Mouse (Mus musculus) limb, embryonic 11.5 days (tissue): ENCODE measurements around the gene Spice1. TPM values are rescaled to one million over a fixed set of nuclear protein-coding genes. Genes with fewer than 3 reads are reported as not detected.
A peak's percentile ranks its signal among the peaks of the same experiment; 100 is the strongest.

Experiments
- ATAC-seq: fragments of 200-750 bp; cut with Nextera tagmentation; 2 replicates; pipeline ENCODE4 v1.8.0; 2017; ENCODE audit warnings: low read depth; ENCODE audit not compliant: insufficient number of reproducible peaks, low FRiP score, low TSS enrichment
- DNase-seq: peaks from one replicate; pipeline ENCODE4 v3.0.0-alpha.2; 2015; ENCODE audit warnings: low spot score
- H3K27ac ChIP-seq: fragments of 300-500 bp; sonication (generic); replicated peaks from 2 replicates; pipeline ENCODE4 v1.5.1; 2014; ENCODE audit warnings: low read depth, mild to moderate bottlenecking, low read length
- H3K27me3 ChIP-seq: fragments of 300-500 bp; sonication (generic); 2 replicates; pipeline ENCODE4 v1.6.1; 2014; ENCODE audit warnings: mild to moderate bottlenecking, low read length, mixed read lengths; ENCODE audit not compliant: control insufficient read depth, insufficient read depth
- H3K36me3 ChIP-seq: fragments of 300-500 bp; sonication (generic); 2 replicates; pipeline ENCODE4 v1.6.1; 2014; ENCODE audit warnings: mild to moderate bottlenecking, low read length, moderate library complexity, mixed read lengths; ENCODE audit not compliant: control insufficient read depth, insufficient read depth
- H3K4me1 ChIP-seq: fragments of 300-500 bp; sonication (generic); 2 replicates; pipeline ENCODE4 v1.6.1; 2014; ENCODE audit warnings: low read length, mixed read lengths; ENCODE audit not compliant: control insufficient read depth, insufficient read depth
- H3K4me2 ChIP-seq: fragments of 300-500 bp; sonication (generic); 2 replicates; pipeline ENCODE4 v1.6.1; 2014; ENCODE audit warnings: low read depth, mild to moderate bottlenecking, moderate library complexity; ENCODE audit not compliant: severe bottlenecking
- H3K4me3 ChIP-seq: fragments of 300-500 bp; sonication (generic); 2 replicates; pipeline ENCODE4 v1.5.1; 2014; ENCODE audit warnings: low read depth, low read length
- H3K9ac ChIP-seq: fragments of 300-500 bp; sonication (generic); 2 replicates; pipeline ENCODE4 v1.6.1; 2014; ENCODE audit warnings: mild to moderate bottlenecking, low read length
- H3K9me3 ChIP-seq: fragments of 300-500 bp; sonication (generic); 2 replicates; pipeline ENCODE4 v1.6.1; 2016; ENCODE audit warnings: low read length; ENCODE audit not compliant: control insufficient read depth
- WGBS: fragments of 180-500 bp; shearing (Covaris S2); extraction: QIAGEN DNeasy Blood & Tissue Kit; methylation state at CpG from one replicate; pipeline ENCODE4 v1.1.7; 2014; 5-methylcytosine and 5-hydroxymethylcytosine counted together
- polyA plus RNA-seq: library from polyadenylated mRNA; unstranded; fragments of >200 nt; fragmentation: Nextera tagmentation; extraction: Ambion mirVana; gene quantifications from 2 replicates; pipeline ENCODE4 v1.2.1, GENCODE M21; 2014

The Spice1 gene
- polyA plus RNA-seq, 1 experiment from 2014 or later: 31.8 TPM

DNA sequence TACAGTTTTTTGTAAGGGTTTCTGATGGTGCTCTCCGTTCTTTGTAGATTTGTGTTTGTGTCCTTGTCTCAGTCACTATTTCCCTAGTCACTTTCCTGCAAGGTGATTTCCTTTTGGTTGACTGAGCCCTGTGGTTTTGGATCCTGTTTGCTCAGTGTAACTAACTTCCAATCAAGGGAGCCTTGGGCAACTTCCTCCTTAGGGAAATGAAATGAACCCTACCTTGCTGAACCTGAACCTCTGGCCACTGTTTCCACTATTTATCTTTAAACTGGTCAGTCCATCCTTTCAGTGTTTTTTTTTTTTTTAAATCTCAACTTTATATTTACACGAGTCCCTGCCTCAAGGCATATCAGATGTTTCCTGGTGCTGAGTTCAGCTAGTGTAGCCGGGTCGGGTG, 18.3 kb upstream of the Spice1 start:
- Histone ChIP-seq H3K36me3 (no peaks in the 10 kb centered on the region), H3K4me3 (no peak overlapping the region), H3K9me3 (no peaks in the 10 kb centered on the region), H3K4me2 (no peak overlapping the region), H3K9ac (no peak overlapping the region), H3K4me1 (peaks cover 6% of the 10 kb centered on the region; the same call in 1 of the 2 replicates), H3K27ac (no peak overlapping the region), H3K27me3 (peaks cover 12% of the 10 kb centered on the region)
- 77% methylated on average over 4 of the region's 4 CpGs for WGBS
- no peak for DNase-seq
- ATAC-seq: no peak

- no peaks in the 10 kb centered on the region for H3K36me3 ChIP-seq
- no peak overlapping the region for H3K4me3 ChIP-seq
- H3K27ac ChIP-seq: no peak overlapping the region
- 77% methylated on average over 9 of the region's 9 CpGs for WGBS
- H3K4me2 ChIP-seq: no peak overlapping the region
- H3K4me1 ChIP-seq: peaks cover 6% of the 10 kb centered on the region; the same call in 1 of the 2 replicates
- H3K27me3 ChIP-seq: peaks cover 15% of the 10 kb centered on the region
- ATAC-seq: no peak
- no peaks in the 10 kb centered on the region for H3K9me3 ChIP-seq
- H3K9ac ChIP-seq: no peak overlapping the region
- no peak for DNase-seq
These were observed 16.3 kb upstream of the Spice1 start for GRCm38 (mm10) chr16:44330657-44331056.

- Histone ChIP-seq H3K4me2 (no peak overlapping the region), H3K9me3 (no peaks in the 10 kb centered on the region), H3K4me1 (peaks cover 6% of the 10 kb centered on the region; the same call in 1 of the 2 replicates), H3K36me3 (no peaks in the 10 kb centered on the region), H3K9ac (no peak overlapping the region), H3K27ac (no peak overlapping the region), H3K27me3 (peaks cover 15% of the 10 kb centered on the region), H3K4me3 (no peak overlapping the region; the same call in 1 of the 2 replicates)
- WGBS: 19% methylated on average over 9 of the region's 9 CpGs
- DNase-seq (peak; percentile 26), ATAC-seq (no peak)
These were observed 15.8 kb upstream of the Spice1 start for GRCm38 (mm10) chr16:44331154-44331553.

DNA sequence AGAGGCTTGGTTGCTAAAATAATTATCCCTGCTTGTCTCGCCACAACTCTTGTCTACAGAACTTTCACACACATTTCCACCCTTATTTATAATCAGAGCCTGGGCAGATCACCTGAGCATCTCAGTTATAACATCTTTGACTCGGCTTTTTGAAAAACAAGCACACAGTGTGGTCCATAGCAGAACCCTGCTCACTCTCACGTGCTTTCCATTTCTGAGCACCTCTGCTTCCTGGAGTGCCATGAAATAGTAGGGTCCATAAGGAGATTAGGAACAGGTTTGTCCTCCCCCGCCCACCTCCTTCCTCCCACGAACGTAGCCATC, 15.3 kb upstream of the Spice1 start:
- Histone ChIP-seq H3K27me3 (peaks cover 15% of the 10 kb centered on the region), H3K36me3 (no peaks in the 10 kb centered on the region), H3K4me1 (peaks cover 6% of the 10 kb centered on the region; the same call in 1 of the 2 replicates), H3K9ac (no peak overlapping the region), H3K27ac (no peak overlapping the region), H3K4me2 (peak overlapping the region; percentile 99), H3K4me3 (peak overlapping the region; percentile 61), H3K9me3 (no peaks in the 10 kb centered on the region)
- WGBS: 11% methylated on average over 6 of the region's 6 CpGs
- ATAC-seq: no peak
- DNase-seq: no peak

DNA sequence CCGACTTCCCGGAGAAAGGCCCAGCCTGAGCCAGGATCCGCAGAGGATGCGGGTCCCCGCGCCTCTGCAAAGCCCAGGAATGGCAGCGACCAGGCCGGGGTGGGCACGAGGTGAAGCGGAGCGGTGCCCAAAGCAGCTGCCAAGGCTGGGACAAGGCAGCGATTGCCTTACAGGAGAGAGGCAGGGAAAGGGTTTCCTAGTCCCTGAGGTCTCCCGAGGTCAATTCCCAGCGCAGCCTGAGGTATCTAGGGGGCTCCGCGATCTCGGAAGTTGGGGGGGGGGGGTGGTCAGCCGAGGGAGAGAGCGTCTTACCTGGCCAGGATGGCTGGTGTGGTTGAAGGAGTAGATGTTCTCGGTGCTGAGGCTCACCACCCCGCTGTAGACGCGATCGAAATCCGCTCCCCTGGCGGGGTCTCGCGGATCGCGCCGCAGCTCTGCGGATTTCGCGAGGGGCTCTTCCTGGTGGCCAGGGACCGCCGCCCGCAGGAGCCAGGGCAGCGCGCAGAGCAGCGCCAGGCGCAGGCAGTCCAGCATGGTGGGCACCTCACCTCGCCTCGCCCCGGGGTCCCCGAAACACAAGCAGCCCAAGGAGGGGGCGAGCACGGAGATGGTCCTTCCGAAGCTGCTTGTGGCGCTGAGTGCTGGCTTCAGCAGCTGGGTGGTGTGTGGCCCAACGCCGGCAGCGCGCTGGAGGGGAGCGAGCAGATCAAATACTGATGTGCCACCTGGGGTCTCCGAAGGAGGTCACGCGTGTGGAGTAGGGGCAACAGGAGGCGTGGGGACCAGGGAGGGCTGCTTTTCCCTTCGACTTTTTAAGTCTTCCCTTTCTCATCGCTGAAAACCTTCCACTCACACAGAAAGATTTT, 14.7 kb upstream of the Spice1 start:
- ATAC-seq: peak; percentile 24; the same call in 1 of the 2 replicates
- Histone ChIP-seq H3K4me1 (peaks cover 6% of the 10 kb centered on the region; the same call in 1 of the 2 replicates), H3K27ac (no peak overlapping the region), H3K4me3 (peak overlapping the region; percentile 61), H3K36me3 (no peaks in the 10 kb centered on the region), H3K27me3 (peaks cover 15% of the 10 kb centered on the region), H3K9ac (peak overlapping the region; percentile 62), H3K4me2 (peak overlapping the region; percentile 99), H3K9me3 (no peaks in the 10 kb centered on the region)
- peak; percentile 67 for DNase-seq
- WGBS: under 1% methylated on average over 60 of the region's 60 CpGs

DNA sequence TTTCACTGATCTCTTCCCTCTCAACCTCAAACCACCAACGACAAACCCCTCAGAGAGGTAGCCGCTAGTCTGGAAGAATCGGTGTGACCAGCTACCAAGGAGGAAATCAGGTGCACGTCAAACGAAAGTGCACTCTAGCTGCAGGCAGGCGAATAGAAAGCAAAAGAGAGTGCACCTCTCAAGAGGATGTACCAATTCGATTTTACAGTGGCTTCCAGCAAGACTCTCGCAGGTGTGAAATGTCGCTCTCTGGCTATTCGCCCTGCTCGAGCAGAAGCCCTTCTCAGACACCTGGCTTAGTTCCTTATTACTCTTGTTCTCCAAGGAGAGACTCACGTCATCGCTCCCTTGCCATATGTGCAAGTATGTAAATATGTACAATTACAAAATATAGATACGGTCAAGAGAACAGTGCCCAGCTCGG, 14.0 kb upstream of the Spice1 start, which contains the start of gene Sidt1:
TSS of gene Sidt1 (minus strand) at position 336 of the 424 bp plus-strand sequence.
- ATAC-seq (no peak), DNase-seq (peak; percentile 49)
- Histone ChIP-seq H3K9ac (peak within 1 kb of the TSS; percentile 62), H3K36me3 (no peaks in the 10 kb centered on the region), H3K4me1 (peaks cover 6% of the 10 kb centered on the region; the same call in 1 of the 2 replicates), H3K27ac (no peak within 1 kb of the TSS), H3K9me3 (no peaks in the 10 kb centered on the region), H3K4me2 (peak within 1 kb of the TSS; percentile 99), H3K4me3 (peak within 1 kb of the TSS; percentile 61), H3K27me3 (peaks cover 15% of the 10 kb centered on the region)
- WGBS: 5% methylated on average over 15 of the region's 15 CpGs

DNA sequence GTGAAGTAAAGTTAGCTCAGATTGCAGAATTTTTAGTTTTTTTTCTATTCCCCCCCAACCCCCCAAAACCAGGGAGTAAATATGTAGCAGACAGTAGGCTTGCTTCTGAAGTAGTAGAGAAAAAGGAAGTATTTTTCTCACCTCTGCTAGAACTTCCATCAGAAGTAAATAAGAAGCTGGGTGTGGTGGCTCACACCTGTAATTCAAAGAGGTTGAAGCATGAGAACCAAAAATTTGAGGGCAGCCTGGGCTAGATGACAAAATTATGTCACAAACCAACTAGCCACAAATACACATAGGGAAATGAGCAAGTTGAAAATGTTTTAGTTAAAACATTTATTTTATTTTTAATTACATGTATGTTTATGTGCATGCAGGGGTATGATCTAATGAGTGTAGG, 9.4 kb upstream of the Spice1 start:
- no peak overlapping the region for H3K4me2 ChIP-seq
- DNase-seq: no peak
- no peak overlapping the region for H3K4me3 ChIP-seq
- H3K36me3 ChIP-seq: no peaks in the 10 kb centered on the region
- H3K27ac ChIP-seq: no peak overlapping the region
- ATAC-seq: no peak
- H3K9me3 ChIP-seq: no peaks in the 10 kb centered on the region
- peaks cover 10% of the 10 kb centered on the region for H3K27me3 ChIP-seq
- H3K4me1 ChIP-seq: peaks cover 5% of the 10 kb centered on the region; the same call in 1 of the 2 replicates
- H3K9ac ChIP-seq: no peak overlapping the region

- H3K9me3 ChIP-seq: no peaks in the 10 kb centered on the region
- ATAC-seq (no peak), DNase-seq (no peak)
- no peak overlapping the region for H3K9ac ChIP-seq
- no peaks in the 10 kb centered on the region for H3K27me3 ChIP-seq
- H3K36me3 ChIP-seq: no peaks in the 10 kb centered on the region
- H3K4me1 ChIP-seq: peaks cover 3% of the 10 kb centered on the region; the same call in 1 of the 2 replicates
- H3K27ac ChIP-seq: no peak overlapping the region
- no peak overlapping the region for H3K4me3 ChIP-seq
- WGBS: 78% methylated on average over 4 of the region's 4 CpGs
- H3K4me2 ChIP-seq: no peak overlapping the region
These were observed 3.0 kb downstream of the Spice1 start for GRCm38 (mm10) chr16:44349801-44350397.
